Mouse (Mus musculus): ENCODE measurements around the gene Prdx1. TPM values are rescaled to one million over a fixed set of nuclear protein-coding genes. Genes with fewer than 3 reads are reported as not detected.
A peak's percentile ranks its signal among the peaks of the same experiment; 100 is the strongest.

The Prdx1 gene
- polyA plus RNA-seq (2012; rRNA removed), result 222 and 249 TPM in 2 replicates

- Histone ChIP-seq H3K27ac (ENCODE audit: insufficient read depth, low read length) (peak within 1 kb of the TSS; percentile 81), H3K4me1 (ENCODE audit: control insufficient read depth, insufficient read depth, low read length) (peaks cover 2% of the 10 kb centered on the region; the same call in 1 of the 2 replicates), H3K4me3 (ENCODE audit: insufficient read depth, low read length) (peak within 1 kb of the TSS; percentile 49)
- TF ChIP-seq CTCF (IDR thresholded peaks at IDR 0.05; ENCODE audit: extremely low read depth, insufficient read depth, low read length) (peak; percentile 72), POLR2A (IDR thresholded peaks at IDR 0.05; ENCODE audit: extremely low read depth, insufficient read depth, low read length) (peak; percentile 94)
These were observed at the start of gene Prdx1 for GRCm38 (mm10) chr4:116685402-116686061. Prdx1 (plus strand) TSS chr4:116685544.

- no peaks in the 10 kb centered on the region for H3K4me1 ChIP-seq (ENCODE audit: control insufficient read depth, insufficient read depth, low read length)
- TF ChIP-seq CTCF (IDR thresholded peaks at IDR 0.05; ENCODE audit: extremely low read depth, insufficient read depth, low read length) (no peak), POLR2A (IDR thresholded peaks at IDR 0.05; ENCODE audit: extremely low read depth, insufficient read depth, low read length) (no peak)
- H3K27ac ChIP-seq (ENCODE audit: insufficient read depth, low read length), result no peak overlapping the region
- no peak overlapping the region for H3K4me3 ChIP-seq (ENCODE audit: insufficient read depth, low read length)
These were observed 46.5 kb upstream of the Prdx1 start for GRCm38 (mm10) chr4:116638821-116639220.

GRCm38 (mm10) chr4:116642071-116642470 is 43.3 kb upstream of the Prdx1 start:
- H3K27ac ChIP-seq (ENCODE audit: insufficient read depth, low read length), result no peak overlapping the region
- peaks cover 2% of the 10 kb centered on the region; the same call in 1 of the 2 replicates for H3K4me1 ChIP-seq (ENCODE audit: control insufficient read depth, insufficient read depth, low read length)
- TF ChIP-seq POLR2A (IDR thresholded peaks at IDR 0.05; ENCODE audit: extremely low read depth, insufficient read depth, low read length) (no peak), CTCF (IDR thresholded peaks at IDR 0.05; ENCODE audit: extremely low read depth, insufficient read depth, low read length) (no peak)
- H3K4me3 ChIP-seq (ENCODE audit: insufficient read depth, low read length), result no peak overlapping the region

- H3K4me1 ChIP-seq (ENCODE audit: control insufficient read depth, insufficient read depth, low read length), result peaks cover 3% of the 10 kb centered on the region
- TF ChIP-seq CTCF (IDR thresholded peaks at IDR 0.05; ENCODE audit: extremely low read depth, insufficient read depth, low read length) (peak; percentile 57), POLR2A (IDR thresholded peaks at IDR 0.05; ENCODE audit: extremely low read depth, insufficient read depth, low read length) (no peak)
- no peak overlapping the region for H3K27ac ChIP-seq (ENCODE audit: insufficient read depth, low read length)
- no peak overlapping the region for H3K4me3 ChIP-seq (ENCODE audit: insufficient read depth, low read length)
These were observed 41.0 kb upstream of the Prdx1 start for GRCm38 (mm10) chr4:116644326-116644725.

GRCm38 (mm10) chr4:116645624-116646023 is 39.7 kb upstream of the Prdx1 start:
- TF ChIP-seq POLR2A (IDR thresholded peaks at IDR 0.05; ENCODE audit: extremely low read depth, insufficient read depth, low read length), result no peak
- TF ChIP-seq CTCF (IDR thresholded peaks at IDR 0.05; ENCODE audit: extremely low read depth, insufficient read depth, low read length), result no peak
- no peak overlapping the region for H3K4me3 ChIP-seq (ENCODE audit: insufficient read depth, low read length)
- H3K27ac ChIP-seq (ENCODE audit: insufficient read depth, low read length), result peak overlapping the region; percentile 63; the same call in 1 of the 2 replicates
- peaks cover 6% of the 10 kb centered on the region for H3K4me1 ChIP-seq (ENCODE audit: control insufficient read depth, insufficient read depth, low read length)

GRCm38 (mm10) chr4:116649411-116649810 is 35.9 kb upstream of the Prdx1 start:
- Histone ChIP-seq H3K4me3 (ENCODE audit: insufficient read depth, low read length) (no peak overlapping the region; the same call in 1 of the 2 replicates), H3K4me1 (ENCODE audit: control insufficient read depth, insufficient read depth, low read length) (peaks cover 6% of the 10 kb centered on the region), H3K27ac (ENCODE audit: insufficient read depth, low read length) (no peak overlapping the region)
- no peak for TF ChIP-seq POLR2A (IDR thresholded peaks at IDR 0.05; ENCODE audit: extremely low read depth, insufficient read depth, low read length)

- Histone ChIP-seq H3K4me1 (ENCODE audit: control insufficient read depth, insufficient read depth, low read length) (peaks cover 6% of the 10 kb centered on the region), H3K4me3 (ENCODE audit: insufficient read depth, low read length) (peak overlapping the region; percentile 95), H3K27ac (ENCODE audit: insufficient read depth, low read length) (no peak overlapping the region)
- TF ChIP-seq POLR2A (IDR thresholded peaks at IDR 0.05; ENCODE audit: extremely low read depth, insufficient read depth, low read length), result no peak
- no peak for TF ChIP-seq CTCF (IDR thresholded peaks at IDR 0.05; ENCODE audit: extremely low read depth, insufficient read depth, low read length)
These were observed 35.0 kb upstream of the Prdx1 start for GRCm38 (mm10) chr4:116650365-116650764.

GRCm38 (mm10) chr4:116650924-116651796 is 34.2 kb upstream of the Prdx1 start, which contains the start of gene Akr1a1:
Akr1a1 (minus strand) TSS chr4:116651680.
- no peak for TF ChIP-seq CTCF (IDR thresholded peaks at IDR 0.05; ENCODE audit: extremely low read depth, insufficient read depth, low read length)
- peak; percentile 83 for TF ChIP-seq POLR2A (IDR thresholded peaks at IDR 0.05; ENCODE audit: extremely low read depth, insufficient read depth, low read length)

GRCm38 (mm10) chr4:116651797-116652135 is 33.6 kb upstream of the Prdx1 start:
- H3K27ac ChIP-seq (ENCODE audit: insufficient read depth, low read length), result no peak overlapping the region
- peaks cover 4% of the 10 kb centered on the region for H3K4me1 ChIP-seq (ENCODE audit: control insufficient read depth, insufficient read depth, low read length)
- TF ChIP-seq POLR2A (IDR thresholded peaks at IDR 0.05; ENCODE audit: extremely low read depth, insufficient read depth, low read length), result no peak
- no peak for TF ChIP-seq CTCF (IDR thresholded peaks at IDR 0.05; ENCODE audit: extremely low read depth, insufficient read depth, low read length)
- peak overlapping the region; percentile 95 for H3K4me3 ChIP-seq (ENCODE audit: insufficient read depth, low read length)

More at GRCm38 (mm10) chr4:116650924-116651796, 34.2 kb upstream of the Prdx1 start, which contains the start of gene Akr1a1:
- peak within 1 kb of the TSS; percentile 95 for H3K4me3 ChIP-seq (ENCODE audit: insufficient read depth, low read length)
- peak within 1 kb of the TSS; percentile 86 for H3K27ac ChIP-seq (ENCODE audit: insufficient read depth, low read length)
- H3K4me1 ChIP-seq (ENCODE audit: control insufficient read depth, insufficient read depth, low read length), result peaks cover 4% of the 10 kb centered on the region
